Mouse (Mus musculus) cerebellum, adult 11 months (tissue): Measurements from ENCODE around the gene Capn12.
A peak's percentile ranks its signal among the peaks of the same experiment; 100 is the strongest.

Experiments used
- DNase-seq: peaks from one replicate; pipeline ENCODE4 v3.0.0; 2022

Capn12 gene

GRCm38 (mm10) chr7:28881199-28881598 is at the start of gene Capn12:
Capn12 (plus strand) TSS chr7:28881422.
- no peak for DNase-seq

GRCm38 (mm10) chr7:28832137-28832536 is 49.1 kb upstream of the Capn12 start:
- no peak for DNase-seq

- DNase-seq = no peak
Measured at GRCm38 (mm10) chr7:28833723-28834347, 47.4 kb upstream of the Capn12 start, which contains the start of gene Lgals4. Lgals4 (plus strand) TSS chr7:28833854.

- no peak for DNase-seq
Measured at GRCm38 (mm10) chr7:28836936-28837335, 44.3 kb upstream of the Capn12 start.

GRCm38 (mm10) chr7:28838331-28838730 is 42.9 kb upstream of the Capn12 start:
- no peak for DNase-seq

- DNase-seq = no peak
Measured at GRCm38 (mm10) chr7:28847273-28847672, 33.9 kb upstream of the Capn12 start.

- DNase-seq = no peak
Measured at GRCm38 (mm10) chr7:28849700-28850236, 31.5 kb upstream of the Capn12 start.

- DNase-seq = no peak
Measured at GRCm38 (mm10) chr7:28850642-28851041, 30.6 kb upstream of the Capn12 start.

GRCm38 (mm10) chr7:28859953-28860352 is 21.3 kb upstream of the Capn12 start:
- no peak for DNase-seq

- DNase-seq = no peak
Measured at GRCm38 (mm10) chr7:28860898-28861297, 20.3 kb upstream of the Capn12 start.

GRCm38 (mm10) chr7:28862817-28863499 is 18.3 kb upstream of the Capn12 start:
- no peak for DNase-seq

GRCm38 (mm10) chr7:28863540-28863939 is 17.7 kb upstream of the Capn12 start, which contains the start of gene Lgals7:
Lgals7 (plus strand) TSS chr7:28863853.
- no peak for DNase-seq

- DNase-seq = no peak
Measured at GRCm38 (mm10) chr7:28864288-28864750, 16.9 kb upstream of the Capn12 start.

- no peak for DNase-seq
Measured at GRCm38 (mm10) chr7:28865481-28866300, 15.5 kb upstream of the Capn12 start.

- no peak for DNase-seq
Measured at GRCm38 (mm10) chr7:28866769-28867507, 14.3 kb upstream of the Capn12 start.

GRCm38 (mm10) chr7:28867508-28868340 is 13.5 kb upstream of the Capn12 start:
- DNase-seq = peak; percentile 64

GRCm38 (mm10) chr7:28870901-28871664 is 10.1 kb upstream of the Capn12 start:
- DNase-seq = no peak

GRCm38 (mm10) chr7:28874565-28874964 is 6.7 kb upstream of the Capn12 start:
- no peak for DNase-seq

GRCm38 (mm10) chr7:28876099-28876498 is 5.1 kb upstream of the Capn12 start:
- DNase-seq = no peak

- DNase-seq = no peak
Measured at GRCm38 (mm10) chr7:28877155-28877554, 4.1 kb upstream of the Capn12 start.

GRCm38 (mm10) chr7:28877856-28878255 is 3.4 kb upstream of the Capn12 start:
- no peak for DNase-seq
